Mouse (Mus musculus): ENCODE results near the gene Fam198a.

Gene Fam198a

DNA sequence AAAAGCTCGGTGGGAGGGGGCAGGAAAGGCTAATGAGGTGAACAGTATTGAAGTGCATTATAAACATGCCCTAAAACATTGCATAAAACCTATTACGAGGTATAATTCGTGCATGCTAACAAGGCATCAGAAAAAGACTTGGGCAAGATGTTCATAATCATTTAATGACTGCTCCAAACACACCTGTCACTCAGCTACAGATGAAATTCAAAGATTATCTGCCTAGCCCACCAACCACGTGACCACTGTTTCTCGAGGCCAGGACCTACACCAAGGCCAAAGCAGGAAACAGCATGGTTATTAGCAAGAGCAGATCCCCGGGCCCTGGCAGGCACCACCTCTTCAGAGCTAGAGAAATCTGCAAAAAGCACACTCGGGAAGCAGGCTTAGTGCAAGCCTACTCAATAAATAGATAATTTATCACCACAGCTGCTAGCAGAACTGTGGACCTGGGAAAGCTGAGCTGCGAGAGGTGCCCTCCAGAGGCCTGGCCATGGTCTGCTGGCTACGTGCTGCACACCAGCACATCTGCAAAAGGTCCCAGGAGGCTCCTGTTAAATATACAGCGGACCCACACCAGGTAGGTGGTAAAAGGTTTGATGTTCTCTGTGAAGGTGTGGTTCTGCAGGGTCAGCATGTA is 30.8 kb downstream of the Fam198a start:
- intact Hi-C loops (cut with DNase I): no loop called here

DNA sequence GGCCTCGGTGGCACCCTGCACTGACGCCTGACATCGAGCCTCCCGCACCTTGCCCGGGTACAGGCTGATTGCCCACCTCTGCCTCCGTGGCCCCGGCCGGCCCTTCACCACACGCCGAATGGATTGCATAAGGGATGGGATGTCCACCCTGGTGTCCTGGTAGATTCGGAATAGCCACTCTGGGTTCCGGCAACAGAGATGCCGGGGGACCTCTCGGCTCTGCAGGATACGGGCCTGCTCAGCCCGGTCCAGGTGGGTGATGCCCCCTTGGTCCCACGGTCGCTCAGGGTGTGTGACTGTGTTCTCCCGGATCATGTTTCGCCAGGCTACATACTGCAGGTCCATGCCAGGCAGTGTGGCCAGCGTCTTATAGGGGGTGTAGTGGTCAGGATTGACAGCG is 31.4 kb downstream of the Fam198a start:
- intact Hi-C loops (cut with DNase I): no loop called here

DNA sequence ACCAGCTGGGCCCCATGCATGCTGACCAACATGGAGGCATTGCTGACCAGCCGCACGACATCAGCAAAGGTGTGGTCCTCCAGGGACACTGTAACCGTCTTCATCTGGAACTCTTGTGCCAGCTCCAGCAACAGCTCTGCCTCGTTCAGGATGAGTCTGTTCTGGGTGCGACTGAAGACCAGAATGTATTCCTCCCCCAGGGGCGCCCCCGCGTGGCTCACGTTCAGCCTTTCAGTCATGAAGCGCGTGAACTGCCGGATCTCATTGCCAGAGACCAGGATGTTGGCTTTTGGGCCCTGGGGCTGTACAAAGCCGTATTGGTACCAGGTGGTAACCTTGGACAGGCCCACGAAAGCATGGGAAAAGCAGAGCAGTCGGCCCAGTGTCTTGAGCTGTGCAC is 31.9 kb downstream of the Fam198a start:
- intact Hi-C loops (cut with DNase I): no loop called here

DNA sequence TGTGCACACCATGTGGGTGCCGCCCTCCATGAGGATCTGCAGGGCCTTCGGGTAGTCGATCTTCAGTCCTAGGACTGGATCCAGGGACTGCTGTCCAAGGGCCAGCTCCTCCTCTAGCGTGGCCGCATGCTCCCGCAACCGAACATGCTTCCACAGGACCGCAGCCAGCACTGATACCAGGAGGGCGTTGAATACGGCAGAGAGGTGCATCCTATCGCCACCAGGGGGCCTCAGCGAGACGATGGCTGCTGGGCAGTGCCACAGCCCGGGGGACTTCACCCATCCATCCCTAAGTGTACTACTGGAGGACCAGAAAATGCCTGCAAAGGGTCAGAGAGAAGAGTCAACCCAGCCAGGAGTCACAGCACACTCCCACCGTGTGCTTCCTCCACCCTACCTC is 32.7 kb downstream of the Fam198a start:
- intact Hi-C loops (cut with DNase I): no loop called here

DNA sequence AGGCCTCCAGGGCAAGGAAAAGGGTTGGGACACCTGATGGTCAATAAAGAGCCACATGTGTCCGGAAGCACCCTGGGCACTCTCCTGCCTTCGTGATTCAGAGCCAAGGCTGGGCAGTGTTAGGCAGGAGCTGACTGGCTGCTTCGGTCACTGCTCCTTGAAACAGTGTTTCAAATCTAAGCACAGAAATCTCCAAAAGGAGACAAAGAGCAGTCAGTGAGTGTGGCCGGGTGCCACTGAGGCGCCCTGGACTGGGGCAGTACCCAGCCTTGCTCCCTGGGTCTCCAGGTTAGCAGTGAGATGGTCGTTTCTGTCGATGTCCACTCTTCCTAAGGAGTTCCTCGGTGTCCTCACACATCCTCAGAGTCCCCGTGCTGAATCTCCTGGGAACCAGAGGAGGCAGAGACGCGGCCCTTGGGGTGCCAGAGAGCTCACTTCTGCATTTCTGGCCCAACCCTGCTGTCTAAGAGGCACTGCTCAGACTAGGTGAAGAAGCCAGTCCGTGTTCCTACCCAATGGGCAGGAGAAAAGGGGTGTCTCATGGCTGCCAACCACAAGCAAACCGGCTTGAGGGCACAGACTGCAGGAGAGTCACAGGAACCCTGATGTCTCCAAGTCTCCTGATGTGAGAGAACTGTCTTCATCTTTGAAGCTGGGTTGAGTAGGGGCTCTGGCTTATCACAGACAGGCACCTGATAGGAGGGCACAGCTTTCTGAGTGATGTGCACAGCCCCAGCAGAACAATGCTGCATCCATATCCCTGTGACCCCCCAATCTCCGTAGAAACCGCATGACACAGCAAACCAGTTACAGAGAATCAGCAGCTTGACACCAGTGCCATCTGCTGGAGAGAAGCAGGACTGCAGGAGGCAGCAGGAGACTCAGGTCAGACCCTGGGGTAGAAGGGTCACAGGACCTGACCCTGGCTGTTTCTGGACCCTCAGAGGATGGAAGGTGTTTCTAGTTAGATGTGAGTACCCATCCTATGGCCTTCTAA is 34.0 kb downstream of the Fam198a start:
- intact Hi-C loops (cut with DNase I): loop anchor here (1.0 to 2.0 kb wide), 2 partner anchors 37 to 104 kb away; no protein-coding TSS in a partner anchor

DNA sequence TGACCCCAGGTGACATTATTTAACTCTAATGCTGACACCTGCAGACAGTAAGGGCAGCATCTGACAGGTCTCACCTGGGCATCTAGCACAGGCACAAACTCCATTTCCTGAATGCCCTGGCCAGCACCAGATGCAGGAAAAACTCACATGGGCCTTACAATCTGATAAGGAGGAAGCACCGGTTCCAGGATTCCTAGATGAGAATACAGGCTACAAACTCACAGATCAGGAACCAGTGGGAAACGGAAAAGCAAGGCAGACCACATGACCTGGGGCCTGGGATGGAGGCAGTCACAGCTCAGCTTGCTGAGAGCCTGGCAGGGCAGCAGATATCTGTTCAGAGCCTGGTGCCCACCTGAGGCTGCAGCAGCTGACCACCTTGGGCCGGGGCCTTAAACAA is 38.1 kb downstream of the Fam198a start:
- intact Hi-C loops (cut with DNase I): no loop called here

DNA sequence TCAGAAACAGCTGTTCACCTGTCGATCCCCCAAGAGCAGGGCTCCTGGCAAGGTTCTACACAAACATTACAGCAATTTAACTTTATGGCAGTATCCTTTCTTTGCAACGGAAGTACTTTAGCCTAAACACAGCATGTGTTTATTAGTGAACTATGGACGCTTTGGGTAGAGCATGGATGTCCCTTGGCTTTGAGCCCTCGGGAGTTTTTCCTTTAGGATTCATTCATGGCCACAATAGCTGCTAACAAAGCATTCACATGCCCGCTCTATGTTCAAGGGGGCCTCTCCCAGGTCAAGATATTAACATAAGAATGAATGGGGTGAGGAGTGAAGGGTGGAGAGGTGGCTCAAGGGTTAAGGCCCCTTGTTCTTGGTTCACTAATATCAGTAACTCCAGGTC is 38.7 kb downstream of the Fam198a start:
- intact Hi-C loops (cut with DNase I): no loop called here

DNA sequence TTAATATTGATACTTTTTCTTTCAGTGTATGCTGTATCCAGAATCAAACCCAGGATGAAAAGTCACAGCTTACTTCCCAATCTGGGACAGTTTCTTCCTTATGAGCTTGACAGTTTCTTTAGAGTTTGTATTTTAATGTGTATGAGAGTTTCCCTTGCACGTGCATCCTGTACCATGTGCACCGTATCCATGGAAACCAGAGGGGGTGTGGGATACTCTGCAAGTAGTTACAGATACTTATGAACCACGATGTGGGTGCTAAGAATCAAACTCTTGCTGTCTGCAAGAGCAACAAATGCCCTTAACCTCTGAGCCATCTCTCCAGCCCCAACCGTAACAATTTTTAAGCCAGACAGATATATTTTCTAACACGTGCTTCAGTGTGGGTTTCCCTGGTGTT is 40.3 kb downstream of the Fam198a start:
- intact Hi-C loops (cut with DNase I): no loop called here

DNA sequence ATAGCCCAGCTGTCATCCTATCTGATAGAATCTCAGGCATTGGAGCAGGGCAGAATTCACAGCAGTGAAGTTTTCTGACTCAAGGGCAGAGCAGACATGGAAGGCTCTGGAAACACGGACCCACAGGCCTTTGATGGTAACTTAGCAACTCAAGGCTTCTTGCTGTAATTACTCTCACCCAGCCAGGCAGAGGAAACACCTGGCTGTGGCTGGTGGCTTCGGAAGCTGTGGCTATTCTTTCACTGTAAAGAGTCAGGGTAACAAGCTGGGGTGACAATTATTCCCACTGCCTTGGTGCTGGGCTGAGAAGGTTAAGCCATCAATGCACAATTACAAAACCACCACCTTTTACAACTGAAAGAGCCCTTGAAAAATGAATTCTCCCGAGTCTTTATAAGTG is 42.3 kb downstream of the Fam198a start:
- intact Hi-C loops (cut with DNase I): no loop called here

DNA sequence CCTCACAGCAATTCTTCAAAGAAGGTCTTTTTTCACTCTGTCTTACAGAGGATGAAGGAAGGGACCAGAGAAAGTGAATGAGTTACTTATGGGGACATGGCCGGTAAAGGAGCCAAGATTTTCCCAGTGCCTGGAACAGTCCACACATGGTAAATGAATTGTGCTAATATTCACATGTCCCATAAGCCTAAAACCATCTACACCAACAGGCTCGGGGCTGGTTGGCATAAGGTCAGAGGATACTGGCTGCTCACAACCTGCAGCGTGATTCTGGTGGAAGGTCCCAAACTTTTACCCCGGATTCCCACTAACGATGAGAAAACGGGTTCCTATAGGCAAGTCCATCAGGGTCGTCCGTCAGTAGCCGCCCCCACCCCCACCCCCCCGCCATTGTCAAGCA is 44.3 kb downstream of the Fam198a start:
- intact Hi-C loops (cut with DNase I): no loop called here

DNA sequence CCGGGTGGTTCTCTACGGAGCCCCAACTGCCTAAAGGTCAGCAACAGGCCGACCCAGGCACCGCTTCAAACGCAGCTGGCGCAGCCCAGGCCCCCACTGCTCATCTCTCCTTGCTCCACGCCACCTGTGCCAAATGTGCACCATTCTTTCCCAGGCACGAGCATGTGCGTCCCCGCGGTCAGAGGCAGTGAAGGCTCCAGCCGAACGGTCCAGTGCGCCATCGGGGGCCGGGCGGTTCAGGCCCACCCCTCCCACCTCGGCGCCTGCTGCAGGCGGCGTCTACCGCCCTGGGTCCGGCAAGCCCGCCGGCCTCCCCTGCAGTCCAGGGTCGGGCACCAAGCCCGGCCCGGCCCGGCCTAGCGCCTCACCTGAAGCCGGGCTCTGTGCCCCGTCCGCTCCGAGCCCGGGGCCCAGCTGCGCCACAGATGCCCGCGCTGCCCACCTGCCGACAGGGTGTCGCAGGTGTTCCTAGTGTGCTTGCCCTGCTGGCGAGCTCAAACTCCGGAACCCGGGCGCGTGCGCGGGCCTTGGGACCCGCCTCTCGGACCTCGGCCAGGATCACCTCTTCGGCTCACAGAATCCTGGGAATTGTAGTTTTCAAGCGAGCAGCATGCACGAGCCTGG is 44.8 kb downstream of the Fam198a start:
- intact Hi-C loops (cut with DNase I): no loop called here

DNA sequence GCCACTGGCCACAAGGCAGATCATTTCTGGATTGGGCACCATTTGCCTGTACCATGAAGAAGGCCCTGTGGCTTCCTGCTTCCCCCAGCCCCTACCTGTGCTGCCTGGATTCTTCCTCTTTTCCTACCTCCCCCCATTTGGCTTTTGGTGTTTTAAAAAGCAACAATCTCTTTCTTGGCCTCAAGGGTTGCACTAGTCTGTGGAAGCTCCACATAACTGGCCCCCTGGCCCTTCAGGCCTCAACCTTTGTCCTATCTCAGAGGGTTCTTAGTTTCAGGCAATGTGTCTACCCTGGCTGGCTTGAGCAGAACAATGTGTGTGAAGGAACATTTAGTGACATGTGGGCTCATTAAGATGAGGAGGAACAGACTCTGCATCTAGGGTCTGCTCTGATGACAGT is 46.2 kb downstream of the Fam198a start, which contains the start of gene Pomgnt2:
TSS of gene Pomgnt2 (minus strand) at position 101 of the 400 bp plus-strand sequence.
- intact Hi-C loops (cut with DNase I): no loop called here

DNA sequence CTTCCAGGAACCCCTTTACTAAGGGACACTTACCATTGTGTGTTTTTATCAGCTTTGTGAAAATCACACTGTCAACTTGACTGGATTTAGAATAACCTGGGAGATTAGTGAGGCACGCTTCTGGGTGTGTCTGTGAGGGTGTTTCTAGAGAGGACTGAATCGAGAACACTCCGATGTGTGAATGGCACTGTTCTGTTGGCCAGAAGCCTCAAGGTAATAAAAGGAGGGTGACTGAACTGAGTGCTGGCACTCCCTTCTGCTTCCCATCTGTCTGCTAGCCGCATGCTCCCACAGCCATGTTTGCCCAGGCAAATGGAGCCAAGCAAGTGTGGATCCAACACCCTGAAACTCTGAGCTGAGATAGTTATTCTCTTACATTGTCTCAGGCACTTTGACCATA is 47.2 kb downstream of the Fam198a start:
- intact Hi-C loops (cut with DNase I): no loop called here

DNA sequence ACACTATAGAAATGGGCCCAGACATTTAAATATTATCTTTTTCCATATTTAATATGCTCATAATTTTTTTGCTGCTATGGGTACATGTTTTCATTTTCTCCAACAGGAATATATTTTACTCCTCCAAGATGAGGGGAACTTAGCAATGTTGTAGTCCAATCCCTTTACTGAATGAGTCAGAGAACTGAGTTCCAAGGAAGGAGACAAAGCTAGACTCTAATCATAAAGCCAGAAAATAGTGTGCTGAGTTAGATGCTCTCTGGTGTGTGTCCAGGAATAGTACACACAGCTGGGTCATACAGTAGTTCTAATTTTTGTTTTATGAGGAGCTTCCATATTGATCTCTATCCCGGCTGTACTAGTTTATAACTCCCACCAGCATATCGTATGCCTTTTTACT is 55.4 kb downstream of the Fam198a start:
- intact Hi-C loops (cut with DNase I): no loop called here

DNA sequence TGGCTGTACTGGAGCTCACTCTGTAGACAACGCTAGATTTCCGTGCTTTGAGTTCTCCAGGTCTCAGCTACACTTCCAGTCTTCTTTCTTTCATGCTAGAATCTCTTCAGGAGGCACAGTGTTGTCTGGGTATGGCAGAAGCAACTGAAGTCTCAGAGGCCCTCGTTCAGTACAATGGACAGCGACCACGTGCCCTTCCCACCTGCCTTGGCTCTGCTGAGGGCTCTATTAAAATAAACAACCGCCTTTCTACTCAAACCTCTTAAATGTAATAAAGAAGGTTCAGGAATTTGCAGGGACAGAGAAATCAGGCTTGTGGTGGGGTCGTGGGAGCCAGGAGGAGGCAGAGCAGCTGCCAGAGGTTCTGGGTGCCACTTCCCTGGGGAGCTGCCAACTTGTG is 55.8 kb downstream of the Fam198a start:
- intact Hi-C loops (cut with DNase I): no loop called here

DNA sequence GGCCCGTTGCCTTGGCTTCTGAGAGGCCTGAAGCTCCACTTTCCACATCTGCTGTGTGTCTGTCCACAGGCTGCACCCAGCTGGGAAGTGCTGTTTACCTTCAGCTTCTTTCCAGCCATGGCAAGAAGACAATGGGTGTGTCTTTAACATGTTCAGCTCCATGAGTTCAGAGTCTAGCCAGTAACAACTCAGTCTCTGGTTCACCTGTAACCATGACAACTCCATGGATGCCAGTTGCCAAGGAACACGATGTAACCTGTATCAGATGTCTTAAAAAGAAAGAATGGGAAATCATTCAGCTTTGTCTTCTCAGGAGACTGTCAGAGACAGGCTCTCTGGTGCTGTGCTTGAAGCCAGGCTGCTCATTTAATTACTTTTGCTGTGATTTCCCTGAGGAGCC is 58.1 kb downstream of the Fam198a start:
- intact Hi-C loops (cut with DNase I): no loop called here

DNA sequence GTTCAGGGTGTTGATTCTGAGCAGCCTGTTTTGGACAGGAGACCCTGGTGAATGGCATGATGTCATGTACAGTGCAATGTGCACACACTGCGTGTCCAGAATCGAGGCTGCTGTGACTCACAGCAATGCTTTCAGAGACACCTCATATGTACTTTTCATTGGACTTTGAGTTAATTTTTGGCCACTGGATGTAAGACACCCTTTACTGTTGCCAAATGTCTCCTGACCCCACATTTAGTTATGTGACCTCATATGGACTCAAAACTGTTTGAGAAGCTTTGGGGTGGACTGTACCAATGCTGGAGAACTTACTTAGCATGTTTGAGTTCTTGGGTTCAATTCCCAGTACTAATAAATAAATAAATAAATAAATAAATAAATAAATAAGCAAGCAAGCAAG is 60.0 kb downstream of the Fam198a start:
- intact Hi-C loops (cut with DNase I): no loop called here

DNA sequence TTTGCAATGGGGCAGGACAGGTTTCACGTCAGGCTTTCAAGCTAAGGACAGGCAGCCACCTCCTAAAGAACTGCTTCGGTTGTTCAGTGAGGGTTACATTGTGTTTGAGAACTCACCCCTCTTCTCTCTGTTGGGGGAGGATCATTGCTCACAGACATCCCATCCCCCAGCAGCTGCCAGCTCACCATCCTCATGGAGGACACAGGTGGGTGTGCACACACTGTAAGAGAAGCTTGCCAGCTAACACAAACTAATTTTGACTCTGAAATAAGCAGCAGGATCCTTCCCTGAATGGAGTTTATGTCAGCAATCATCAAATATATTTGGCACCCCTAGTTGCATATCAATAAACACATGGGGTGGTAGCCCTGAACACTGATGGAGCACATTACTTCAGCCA is 62.0 kb downstream of the Fam198a start:
- intact Hi-C loops (cut with DNase I): no loop called here

DNA sequence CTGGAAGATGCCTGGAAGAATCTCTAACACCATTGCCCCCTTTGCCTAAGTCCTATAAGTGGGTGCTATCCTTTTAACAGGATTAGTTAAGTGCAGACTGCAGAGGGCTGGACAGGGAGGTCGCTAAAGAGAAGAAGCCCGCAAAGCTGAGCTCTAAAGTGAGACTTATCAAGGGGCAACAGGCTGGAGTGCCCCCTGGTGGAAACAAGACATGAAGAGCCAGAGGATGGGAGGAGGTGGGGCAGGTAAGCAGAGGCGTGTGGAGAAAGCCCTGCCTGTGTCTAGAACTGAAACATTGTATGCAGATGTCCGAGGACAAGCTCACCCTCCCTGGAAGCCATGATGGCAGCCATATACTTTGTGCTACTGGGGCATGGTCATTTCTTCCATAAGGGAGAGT is 62.8 kb downstream of the Fam198a start:
- intact Hi-C loops (cut with DNase I): loop anchor here (1.0 kb wide), 1 partner anchor 65 kb away; no protein-coding TSS in a partner anchor

DNA sequence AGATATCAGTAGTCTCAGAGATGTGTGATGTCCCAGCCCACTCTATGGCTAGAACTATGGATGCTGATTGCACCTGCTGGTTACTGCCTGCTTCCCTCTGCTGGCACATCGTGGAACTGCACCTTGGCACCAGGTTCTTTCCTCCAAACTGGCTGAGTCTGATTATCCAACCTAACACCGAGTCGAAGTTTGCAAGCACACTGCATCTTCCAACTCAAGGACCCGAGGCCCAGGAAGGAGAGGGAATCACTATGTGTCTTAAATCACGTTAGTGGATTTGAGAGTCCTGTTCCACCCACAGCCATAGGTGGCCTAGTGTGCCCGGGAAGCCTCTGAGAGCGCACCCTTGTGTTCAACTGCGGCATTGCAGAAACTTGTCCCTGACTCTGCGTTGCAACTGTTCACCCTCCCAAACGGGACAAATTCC is 63.5 kb downstream of the Fam198a start:
- intact Hi-C loops (cut with DNase I): loop anchor here (1.0 kb wide), 1 partner anchor 66 kb away; no protein-coding TSS in a partner anchor

DNA sequence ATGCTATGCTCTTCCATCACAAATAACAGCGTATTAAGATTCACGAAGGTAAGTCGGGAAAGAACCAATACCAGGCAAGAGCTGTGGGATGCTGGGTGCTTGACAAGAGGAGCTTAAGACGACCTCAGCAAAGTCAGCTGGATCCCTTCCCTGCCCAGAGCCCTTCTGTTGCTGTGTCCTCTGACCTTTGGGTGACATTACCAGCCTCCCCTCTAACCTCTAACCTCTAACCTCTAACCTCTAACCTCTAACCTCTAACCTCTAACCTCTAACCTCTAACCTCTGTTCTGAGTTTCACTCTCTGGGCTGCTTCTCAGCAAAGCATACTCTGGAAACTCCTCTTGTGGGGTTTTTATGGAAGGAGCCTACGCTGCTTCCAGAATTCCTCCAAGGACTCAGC is 67.3 kb downstream of the Fam198a start:
- intact Hi-C loops (cut with DNase I): loop anchor here (2.0 kb wide), 2 partner anchors 103 to 167 kb away; no protein-coding TSS in a partner anchor

Measured in adrenal gland (tissue).